Mouse (Mus musculus) adrenal gland, postnatal 10 days (tissue): ENCODE data around the gene Gxylt1. TPM values are rescaled to one million over a fixed set of nuclear protein-coding genes. Genes with fewer than 3 reads are reported as not detected.
"Not testable (repeated sequence)": the region's sequence is repeated elsewhere in the genome, so short reads cannot be mapped to it uniquely, and the experiment has no call there.

ENCODE experiments used
- DNase-seq: peaks from one replicate; pipeline ENCODE4 v3.0.0; 2021; ENCODE audit warnings: mixed read lengths
- long read RNA-seq, 2 experiments: library from polyadenylated mRNA; stranded (forward); transcript quantifications; one replicate each; pipeline ENCODE4 v2.0.0; 2021
- total RNA-seq, 2 experiments: library from RNA; stranded (reverse); gene quantifications; 2 replicates each; pipeline ENCODE4 v1.2.3; 2021

Gxylt1 gene
- total RNA-seq, result 10 to 100 TPM; 22.5 to 26.8 TPM
- long read RNA-seq, experiment 1, partial matches to known transcripts, result 1 of 3 reads
- long read RNA-seq, experiment 1, other reads (novel, unspliced or antisense), result 2 of 3 reads
- long read RNA-seq, experiment 2, full-length matches to known transcripts, result 3 of 3 reads
- long read RNA-seq, experiment 2, partial matches to known transcripts, result 0 of 3 reads
- long read RNA-seq, experiment 2, other reads (novel, unspliced or antisense), result 0 of 3 reads

- peak; percentile 100 for DNase-seq
Observed at GRCm38 (mm10) chr15:93274679-93275583, at the start of gene Gxylt1. Gene Gxylt1, minus strand, starts transcription at chr15:93275179.

DNA sequence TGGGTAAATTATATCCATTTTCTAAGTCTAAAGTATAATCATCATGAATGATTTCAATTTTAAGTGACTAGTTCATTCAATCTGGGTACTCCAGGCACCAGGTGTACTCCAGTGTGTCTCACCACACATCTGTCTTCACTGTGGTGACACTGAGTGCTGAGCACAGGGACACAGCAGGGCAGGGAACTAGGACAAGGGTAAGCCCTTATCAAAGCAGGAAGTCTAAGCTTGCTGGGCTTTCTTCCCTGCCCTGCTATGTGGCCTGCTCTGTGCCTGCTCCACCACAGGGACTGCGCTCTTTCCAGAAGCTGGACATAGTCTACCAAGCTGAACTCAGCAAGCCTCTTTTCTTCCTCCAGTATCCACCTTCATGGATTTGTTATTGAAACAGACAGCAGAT lies 43.8 kb upstream of the Gxylt1 start:
- peak; percentile 51 for DNase-seq

DNA sequence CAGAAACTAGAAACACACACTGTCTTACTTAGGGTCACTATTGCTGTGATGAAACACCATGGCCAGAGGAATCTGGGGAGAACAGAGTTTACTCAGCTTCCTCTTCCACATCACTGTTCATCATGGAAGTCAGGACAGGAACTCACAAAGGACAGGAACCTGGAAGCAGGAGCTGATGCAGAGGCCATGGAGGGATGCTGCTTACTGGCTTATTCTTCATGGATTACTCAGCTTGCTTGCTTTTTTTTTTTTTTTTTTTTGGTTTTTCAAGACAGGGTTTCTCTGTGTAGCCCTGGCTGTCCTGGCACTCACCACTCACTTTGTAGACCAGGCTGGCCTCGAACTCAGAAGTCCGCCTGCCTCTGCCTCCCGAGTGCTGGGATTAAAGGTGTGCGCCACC lies 35.3 kb upstream of the Gxylt1 start:
- not testable (repeated sequence) for DNase-seq

DNA sequence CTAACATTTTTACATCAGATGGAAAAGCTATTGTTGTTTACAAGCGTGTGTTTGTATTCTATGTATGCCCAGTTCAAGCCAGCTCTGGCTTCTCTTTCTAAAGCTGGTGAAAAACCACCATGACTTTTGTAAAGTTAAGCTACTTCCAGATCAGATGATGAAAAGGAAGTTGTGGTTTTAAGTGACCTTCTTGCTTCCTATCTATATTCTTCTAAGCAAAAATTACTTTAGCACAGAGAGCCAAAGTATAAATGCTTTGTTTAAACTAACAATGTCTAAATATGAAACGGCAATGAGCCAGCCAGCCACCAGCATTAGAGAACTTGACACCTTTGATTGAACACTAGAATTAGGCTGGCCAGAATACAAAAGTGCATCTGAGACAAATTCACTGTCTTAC lies 23.2 kb upstream of the Gxylt1 start:
- no peak for DNase-seq

DNA sequence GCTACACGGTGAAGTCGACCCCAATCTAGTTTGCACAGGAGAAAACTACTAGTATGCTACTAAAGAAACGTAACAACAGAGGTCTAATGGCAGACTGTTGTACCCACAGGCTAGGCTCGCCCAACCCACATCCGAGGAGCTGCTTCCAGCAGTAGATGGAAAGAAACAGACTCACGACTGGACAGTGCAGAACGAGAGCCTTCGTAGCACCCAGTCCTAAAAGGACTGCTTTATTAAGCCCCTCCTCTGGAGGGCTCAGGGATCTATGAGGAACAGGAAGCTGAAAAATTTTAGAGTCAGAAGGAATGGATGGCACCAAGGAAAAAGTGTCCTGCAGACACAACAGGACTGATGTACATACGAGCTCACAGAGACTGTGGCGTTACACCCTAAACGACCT lies 19.5 kb upstream of the Gxylt1 start:
- no peak for DNase-seq

- no peak for DNase-seq
Observed at GRCm38 (mm10) chr15:93288321-93288720, 13.3 kb upstream of the Gxylt1 start.

GRCm38 (mm10) chr15:93287628-93288027 lies 12.6 kb upstream of the Gxylt1 start:
- DNase-seq, result no peak

DNA sequence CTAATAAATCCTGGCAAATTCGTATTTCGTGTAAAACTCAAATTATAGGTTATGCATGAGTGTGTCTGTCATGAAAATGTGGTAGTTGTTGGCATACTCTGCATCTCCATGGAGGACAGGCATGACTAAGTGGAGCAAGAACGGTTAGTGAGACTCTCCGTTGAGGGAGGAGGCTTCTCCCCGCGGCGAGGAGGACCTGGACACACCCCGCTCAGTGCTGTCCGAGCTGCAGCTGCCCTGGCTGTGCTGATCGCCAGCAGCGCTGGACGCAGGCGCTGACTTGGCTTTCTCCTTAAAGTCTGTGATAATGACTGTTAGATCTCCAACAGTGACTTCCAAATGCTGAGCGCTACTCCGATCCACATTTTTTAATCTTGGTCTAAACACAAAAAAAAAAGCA lies 10.3 kb upstream of the Gxylt1 start:
- DNase-seq, result no peak

GRCm38 (mm10) chr15:93284326-93284725 lies 9.3 kb upstream of the Gxylt1 start:
- DNase-seq, result no peak

- peak; percentile 68 for DNase-seq
Observed at GRCm38 (mm10) chr15:93283349-93283748, 8.4 kb upstream of the Gxylt1 start.

GRCm38 (mm10) chr15:93276276-93276675 lies 1.3 kb upstream of the Gxylt1 start:
- DNase-seq, result peak; percentile 48

DNA sequence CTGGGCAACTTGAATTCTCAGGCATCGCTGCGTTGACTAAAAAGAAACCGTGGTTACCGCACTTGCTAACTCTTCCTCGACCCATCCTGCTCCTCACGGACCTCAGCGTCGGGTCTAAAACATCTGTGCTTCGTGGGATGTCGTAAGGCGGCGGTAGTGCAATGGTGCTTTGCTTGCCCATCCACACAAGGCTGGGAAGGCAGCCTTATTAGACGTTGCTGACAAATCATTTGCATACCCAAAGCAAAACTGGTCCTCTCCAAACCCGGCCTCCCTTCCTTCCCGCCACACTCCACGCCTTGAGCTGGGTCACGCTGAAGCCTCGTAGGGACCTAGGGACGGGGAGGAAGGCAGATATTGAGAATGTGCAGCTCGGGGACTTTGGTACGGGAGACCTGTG lies 644 bp upstream of the Gxylt1 start:
- peak; percentile 59 for DNase-seq

GRCm38 (mm10) chr15:93273788-93274678 lies 946 bp downstream of the Gxylt1 start:
- no peak for DNase-seq

GRCm38 (mm10) chr15:93272948-93273347 lies 2.0 kb downstream of the Gxylt1 start:
- no peak for DNase-seq

GRCm38 (mm10) chr15:93270289-93270855 lies 4.6 kb downstream of the Gxylt1 start:
- peak; percentile 58 for DNase-seq

- DNase-seq, result no peak
Observed at GRCm38 (mm10) chr15:93269572-93269971, 5.4 kb downstream of the Gxylt1 start.

- no peak for DNase-seq
Observed at GRCm38 (mm10) chr15:93268001-93268400, 7.0 kb downstream of the Gxylt1 start.

DNA sequence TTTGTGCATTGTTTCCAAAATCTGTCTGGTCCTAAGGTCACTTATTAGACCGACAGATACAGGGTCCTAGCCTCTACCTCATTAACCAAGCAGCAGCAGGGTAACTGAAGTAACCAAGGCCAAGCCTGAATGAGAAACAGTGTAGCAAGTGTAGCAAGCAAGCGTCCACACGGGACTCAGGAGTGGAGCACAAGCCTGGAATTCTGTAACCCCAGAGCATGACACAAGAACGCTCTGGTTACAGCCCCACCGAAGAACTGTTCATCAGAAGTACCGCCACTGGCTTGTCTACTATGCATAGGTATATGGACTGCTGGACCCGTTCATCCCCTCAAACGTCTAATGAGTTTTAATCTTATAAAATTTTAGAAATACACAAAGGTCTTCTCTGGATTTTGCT lies 7.5 kb downstream of the Gxylt1 start:
- no peak for DNase-seq

GRCm38 (mm10) chr15:93266361-93266760 lies 8.6 kb downstream of the Gxylt1 start:
- peak; percentile 45 for DNase-seq

DNA sequence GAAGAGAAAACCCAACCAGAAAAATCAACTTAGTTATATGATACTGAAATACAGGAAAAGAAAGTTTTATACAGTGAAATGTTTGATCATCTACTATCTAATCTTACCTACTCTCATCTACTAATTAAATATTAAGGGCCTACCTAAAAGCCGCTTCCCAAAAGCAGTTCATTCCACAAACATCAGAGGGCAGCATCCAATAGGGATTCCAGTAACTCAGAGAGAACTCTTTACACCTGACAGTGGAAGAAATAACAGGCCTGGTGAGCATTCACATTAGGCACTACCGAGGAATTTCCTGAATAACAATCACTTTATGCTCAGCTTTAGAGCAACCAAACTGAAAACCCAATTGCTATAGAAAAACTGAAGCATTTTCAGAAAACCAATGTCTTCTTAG lies 9.3 kb downstream of the Gxylt1 start:
- peak; percentile 82 for DNase-seq

- no peak for DNase-seq
Observed at GRCm38 (mm10) chr15:93265231-93265630, 9.7 kb downstream of the Gxylt1 start.

- DNase-seq, result peak; percentile 56
Observed at GRCm38 (mm10) chr15:93264221-93264620, 10.8 kb downstream of the Gxylt1 start.
